Mouse (Mus musculus): Measurements from ENCODE around the gene Tfrc. TPM values are rescaled to one million over a fixed set of nuclear protein-coding genes. Genes with fewer than 3 reads are reported as not detected.
A peak's percentile ranks its signal among the peaks of the same experiment; 100 is the strongest.

The Tfrc gene
- polyA plus RNA-seq, 1 experiment from 2014 or later: 14.6 TPM

GRCm38 (mm10) chr16:32657498-32658250 is 49.0 kb downstream of the Tfrc start:
- Histone ChIP-seq H3K9ac (replicated peaks; ENCODE audit: low read depth) (no peak overlapping the region), H3K27ac (ENCODE audit: low read length) (peak overlapping the region; percentile 77), H3K9me3 (ENCODE audit: low read length) (no peaks in the 10 kb centered on the region), H3K4me1 (ENCODE audit: insufficient read depth, low read depth, low read length) (peaks cover 49% of the 10 kb centered on the region), H3K27me3 (replicated peaks; ENCODE audit: insufficient read depth, low read length) (no peaks in the 10 kb centered on the region), H3K4me2 (replicated peaks; ENCODE audit: low read depth, low read length) (no peak overlapping the region), H3K36me3 (ENCODE audit: insufficient read depth, low read length) (no peaks in the 10 kb centered on the region), H3K4me3 (ENCODE audit: low read depth, low read length) (no peak overlapping the region)
- DNase-seq (ENCODE audit: low spot score) (peak; percentile 90), ATAC-seq (peak; percentile 54)
- TF ChIP-seq EP300 (IDR thresholded peaks at IDR 0.05): peak; percentile 36; the same call in 1 of the 2 replicates
- no peak for TF ChIP-seq CTCF (IDR thresholded peaks at IDR 0.05)
- 64% methylated on average over 16 of the region's 16 CpGs for WGBS

GRCm38 (mm10) chr16:32658743-32659171 is 50.0 kb downstream of the Tfrc start:
- no peak for ATAC-seq
- Histone ChIP-seq H3K27ac (ENCODE audit: low read length) (0 out of 2 replicates have a peak overlapping the region, but pooled peaks have one; percentile 90), H3K27me3 (replicated peaks; ENCODE audit: insufficient read depth, low read length) (no peaks in the 10 kb centered on the region), H3K4me1 (ENCODE audit: insufficient read depth, low read depth, low read length) (peaks cover 58% of the 10 kb centered on the region), H3K4me2 (replicated peaks; ENCODE audit: low read depth, low read length) (peak overlapping the region; percentile 49), H3K9me3 (ENCODE audit: low read length) (no peaks in the 10 kb centered on the region), H3K9ac (replicated peaks; ENCODE audit: low read depth) (no peak overlapping the region), H3K36me3 (ENCODE audit: insufficient read depth, low read length) (no peaks in the 10 kb centered on the region), H3K4me3 (ENCODE audit: low read depth, low read length) (peak overlapping the region; percentile 20; the same call in 1 of the 2 replicates)
- no peak for DNase-seq (ENCODE audit: low spot score)
- TF ChIP-seq EP300 (IDR thresholded peaks at IDR 0.05) (no peak), CTCF (IDR thresholded peaks at IDR 0.05) (no peak)
- WGBS: 2% methylated on average over 7 of the region's 21 CpGs

- Histone ChIP-seq H3K27me3 (replicated peaks; ENCODE audit: insufficient read depth, low read length) (no peaks in the 10 kb centered on the region), H3K9me3 (ENCODE audit: low read length) (no peaks in the 10 kb centered on the region), H3K4me3 (ENCODE audit: low read depth, low read length) (no peak overlapping the region), H3K4me1 (ENCODE audit: insufficient read depth, low read depth, low read length) (peaks cover 61% of the 10 kb centered on the region), H3K36me3 (ENCODE audit: insufficient read depth, low read length) (no peaks in the 10 kb centered on the region), H3K27ac (ENCODE audit: low read length) (0 out of 2 replicates have a peak overlapping the region, but pooled peaks have one; percentile 90), H3K9ac (replicated peaks; ENCODE audit: low read depth) (no peak overlapping the region), H3K4me2 (replicated peaks; ENCODE audit: low read depth, low read length) (peak overlapping the region; percentile 49)
- WGBS: 13% methylated on average over 8 of the region's 8 CpGs
- TF ChIP-seq EP300 (IDR thresholded peaks at IDR 0.05): 0 out of 2 replicates have a peak, but pooled peaks have one; percentile 8
- peak; percentile 97 for TF ChIP-seq CTCF (IDR thresholded peaks at IDR 0.05)
- ATAC-seq (no peak), DNase-seq (ENCODE audit: low spot score) (peak; percentile 92)
Measured at GRCm38 (mm10) chr16:32659385-32659784, 50.7 kb downstream of the Tfrc start.

- H3K4me3 ChIP-seq (ENCODE audit: low read depth, low read length): no peak overlapping the region
- no peaks in the 10 kb centered on the region for H3K36me3 ChIP-seq (ENCODE audit: insufficient read depth, low read length)
- ATAC-seq (no peak), DNase-seq (ENCODE audit: low spot score) (no peak)
- H3K27me3 ChIP-seq (replicated peaks; ENCODE audit: insufficient read depth, low read length): no peaks in the 10 kb centered on the region
- H3K27ac ChIP-seq (ENCODE audit: low read length): peak overlapping the region; percentile 90
- peaks cover 64% of the 10 kb centered on the region for H3K4me1 ChIP-seq (ENCODE audit: insufficient read depth, low read depth, low read length)
- TF ChIP-seq EP300 (IDR thresholded peaks at IDR 0.05) (no peak), CTCF (IDR thresholded peaks at IDR 0.05) (no peak)
- H3K4me2 ChIP-seq (replicated peaks; ENCODE audit: low read depth, low read length): no peak overlapping the region
- 18% methylated on average over 1 of the region's 1 CpGs for WGBS
- no peak overlapping the region for H3K9ac ChIP-seq (replicated peaks; ENCODE audit: low read depth)
- H3K9me3 ChIP-seq (ENCODE audit: low read length): no peaks in the 10 kb centered on the region
Measured at GRCm38 (mm10) chr16:32660095-32660494, 51.4 kb downstream of the Tfrc start.

GRCm38 (mm10) chr16:32660557-32661321 is 52.0 kb downstream of the Tfrc start:
- Histone ChIP-seq H3K4me1 (ENCODE audit: insufficient read depth, low read depth, low read length) (peaks cover 70% of the 10 kb centered on the region), H3K27ac (ENCODE audit: low read length) (peak overlapping the region; percentile 90), H3K9me3 (ENCODE audit: low read length) (no peaks in the 10 kb centered on the region), H3K4me2 (replicated peaks; ENCODE audit: low read depth, low read length) (peak overlapping the region; percentile 47), H3K36me3 (ENCODE audit: insufficient read depth, low read length) (no peaks in the 10 kb centered on the region), H3K9ac (replicated peaks; ENCODE audit: low read depth) (peak overlapping the region; percentile 34; the same call in 1 of the 2 replicates), H3K27me3 (replicated peaks; ENCODE audit: insufficient read depth, low read length) (no peaks in the 10 kb centered on the region), H3K4me3 (ENCODE audit: low read depth, low read length) (peak overlapping the region; percentile 29)
- peak; percentile 85 for DNase-seq (ENCODE audit: low spot score)
- 10% methylated on average over 10 of the region's 10 CpGs for WGBS
- peak; percentile 45 for ATAC-seq
- TF ChIP-seq EP300 (IDR thresholded peaks at IDR 0.05) (peak; percentile 70), CTCF (IDR thresholded peaks at IDR 0.05) (no peak)

- DNase-seq (ENCODE audit: low spot score) (no peak), ATAC-seq (peak; percentile 10; the same call in 1 of the 2 replicates)
- peak overlapping the region; percentile 47 for H3K4me2 ChIP-seq (replicated peaks; ENCODE audit: low read depth, low read length)
- peak overlapping the region; percentile 90 for H3K27ac ChIP-seq (ENCODE audit: low read length)
- no peaks in the 10 kb centered on the region for H3K36me3 ChIP-seq (ENCODE audit: insufficient read depth, low read length)
- 29% methylated on average over 10 of the region's 10 CpGs for WGBS
- no peaks in the 10 kb centered on the region for H3K27me3 ChIP-seq (replicated peaks; ENCODE audit: insufficient read depth, low read length)
- H3K9ac ChIP-seq (replicated peaks; ENCODE audit: low read depth): peak overlapping the region; percentile 34; the same call in 1 of the 2 replicates
- peaks cover 72% of the 10 kb centered on the region for H3K4me1 ChIP-seq (ENCODE audit: insufficient read depth, low read depth, low read length)
- TF ChIP-seq EP300 (IDR thresholded peaks at IDR 0.05) (no peak), CTCF (IDR thresholded peaks at IDR 0.05) (no peak)
- peak overlapping the region; percentile 29 for H3K4me3 ChIP-seq (ENCODE audit: low read depth, low read length)
- no peaks in the 10 kb centered on the region for H3K9me3 ChIP-seq (ENCODE audit: low read length)
Measured at GRCm38 (mm10) chr16:32661493-32661921, 52.8 kb downstream of the Tfrc start.
